Mouse (Mus musculus) erythroblast, adult 5-6 weeks (primary cell): ENCODE measurements around the gene Susd4. TPM values are rescaled to one million over a fixed set of nuclear protein-coding genes. Genes with fewer than 3 reads are reported as not detected.

Experiments used
- ATAC-seq: replicated peaks from 2 replicates; pipeline ENCODE4 v1.8.0; 2016; ENCODE audit warnings: moderate number of reproducible peaks, mild to moderate bottlenecking, moderate TSS enrichment, inconsistent platforms; ENCODE audit not compliant: poor library complexity, low FRiP score, severe bottlenecking
- total RNA-seq, 2 experiments: library from RNA; stranded (forward) in 1 of 2; stranded (reverse) in 1 of 2; fragments of 150-400 nt in 1 of 2; fragments of 200-764, 138-1000 nt in 1 of 2; gene quantifications; 2 replicates each; pipeline versions ENCODE4 v1.2.3 to v1.2.4; 2015 to 2017; ENCODE audit warnings: low replicate concordance in 2 of 2

Gene Susd4
- total RNA-seq, 2 experiments from 2014 or later: not detected

DNA sequence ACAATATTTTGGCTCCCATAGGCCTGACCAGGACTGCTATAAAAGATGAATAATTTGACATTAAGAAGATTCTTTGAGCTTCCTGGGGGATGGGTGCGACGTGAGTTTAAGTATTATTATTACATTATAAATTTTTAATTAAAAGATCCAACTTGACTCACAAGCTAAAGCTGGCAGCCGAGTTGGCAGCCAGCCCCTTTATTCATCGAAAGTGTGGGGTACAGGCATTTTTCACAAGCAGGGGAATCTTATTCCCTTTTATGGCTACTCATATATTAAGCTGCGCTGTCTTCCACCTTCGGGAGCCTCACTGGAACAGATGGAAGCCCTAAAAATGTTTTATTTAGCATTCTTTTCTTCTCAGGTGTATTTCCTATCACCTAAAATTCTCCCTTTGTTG lies 76.9 kb downstream of the Susd4 start:
- ATAC-seq: no peak

DNA sequence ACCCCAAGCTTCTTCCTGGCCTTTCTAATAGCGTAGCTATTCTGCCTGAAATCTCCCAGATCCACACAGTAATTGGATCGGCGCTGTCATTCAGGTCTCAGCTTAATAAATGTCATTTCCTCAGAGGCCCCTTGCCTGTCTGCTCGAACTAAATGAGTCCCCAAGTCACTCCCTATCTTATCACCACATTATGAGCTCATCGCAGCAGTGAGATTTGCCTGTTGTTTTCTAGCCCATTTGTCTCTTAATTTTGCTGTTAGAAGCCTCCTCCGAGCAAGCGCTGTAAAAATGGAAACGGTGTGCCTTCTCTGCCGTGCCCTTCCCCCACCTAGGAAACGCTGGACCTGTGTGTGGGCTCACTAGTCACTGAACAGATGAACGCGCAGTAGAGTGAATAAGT lies 85.9 kb downstream of the Susd4 start:
- no peak for ATAC-seq

DNA sequence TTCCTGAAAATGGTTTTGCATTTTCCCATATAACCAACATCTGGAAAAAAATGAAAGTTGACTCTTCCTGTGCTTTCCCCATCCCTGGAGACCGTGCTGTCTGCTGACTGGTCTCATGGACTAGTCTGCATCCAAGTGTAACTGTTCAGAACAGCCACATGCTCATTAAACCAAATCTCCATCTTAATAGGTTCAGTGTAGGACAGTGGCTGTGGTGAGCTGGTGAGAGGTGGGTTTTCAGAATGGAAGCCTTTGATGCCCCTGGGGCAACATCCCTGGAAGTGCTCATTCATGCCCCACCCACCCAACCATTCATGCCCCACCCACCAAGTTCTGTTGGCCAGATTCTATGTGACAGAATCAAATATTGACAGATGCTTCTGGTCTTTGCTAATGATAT lies 86.4 kb downstream of the Susd4 start:
- ATAC-seq: no peak

DNA sequence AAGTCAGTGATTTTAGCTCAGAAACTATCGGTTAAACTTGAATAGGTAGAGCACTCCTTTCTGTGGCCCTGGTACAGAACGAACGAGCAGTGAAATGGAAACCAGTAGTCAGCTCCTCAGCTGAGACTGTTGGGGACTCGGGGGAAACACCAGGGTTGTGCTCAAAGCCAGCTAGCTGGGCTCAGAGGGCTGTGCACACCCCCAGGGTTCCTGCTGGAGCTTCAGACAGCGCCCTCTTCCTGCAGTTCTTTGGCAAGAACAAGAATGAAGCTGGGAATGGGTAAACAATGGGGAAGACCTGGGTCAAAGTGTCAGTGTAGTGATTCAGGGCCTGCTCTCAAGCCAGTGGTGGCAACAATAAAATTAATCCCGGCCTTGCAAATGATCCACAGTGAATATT lies 88.5 kb downstream of the Susd4 start:
- ATAC-seq: no peak

DNA sequence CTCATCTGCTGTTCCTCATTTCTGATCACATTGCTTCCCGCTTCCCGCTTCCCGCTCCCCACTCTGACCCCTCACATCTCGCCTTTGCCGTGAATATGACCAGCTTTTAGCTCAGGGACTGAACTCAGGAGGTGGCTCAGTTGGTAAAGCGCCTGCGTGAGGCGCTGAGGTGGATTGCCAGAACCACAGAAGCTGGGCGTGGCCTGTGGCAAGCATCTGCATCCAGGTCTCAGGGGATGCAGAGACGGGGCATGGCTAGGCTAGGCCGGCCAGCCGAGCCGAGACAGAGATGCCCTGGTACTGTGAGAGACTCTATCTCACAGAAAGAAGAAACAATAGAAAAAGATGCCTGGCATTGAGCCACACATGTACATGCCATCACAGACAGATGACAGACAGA lies 93.0 kb downstream of the Susd4 start:
- no peak for ATAC-seq

DNA sequence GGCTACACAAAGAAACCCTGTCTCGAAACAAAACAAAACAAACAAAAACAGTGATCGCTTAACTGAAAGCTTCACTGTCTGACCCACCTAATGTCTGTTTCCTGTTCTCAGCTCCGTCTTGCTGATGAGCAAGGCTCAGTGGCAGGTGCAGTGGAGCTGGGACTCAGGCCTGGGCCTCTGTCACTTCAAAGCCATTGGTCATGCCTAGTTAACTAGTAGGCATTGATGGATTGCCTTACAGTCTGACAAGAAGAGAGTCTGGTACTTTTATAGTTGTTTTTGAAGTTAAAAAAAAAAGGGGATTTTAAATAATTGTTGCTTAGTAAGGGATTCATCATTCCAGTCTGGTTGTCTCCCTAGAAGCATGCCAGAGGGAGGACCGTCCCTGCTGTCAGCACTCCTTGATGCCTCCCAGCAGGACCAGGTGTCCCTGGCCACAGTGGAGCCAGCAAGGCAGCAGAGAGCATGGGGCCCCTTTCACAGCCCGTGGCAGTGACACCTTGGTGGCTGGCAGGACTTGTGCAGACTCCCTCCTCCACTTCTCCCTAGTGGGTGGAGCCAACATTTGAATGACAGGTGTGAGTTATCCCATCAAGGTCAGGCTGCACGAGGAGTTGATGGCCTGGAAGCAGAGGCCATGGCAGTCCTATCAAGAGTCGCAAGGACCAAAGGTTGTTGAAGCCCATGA lies 98.2 kb downstream of the Susd4 start:
- no peak for ATAC-seq

DNA sequence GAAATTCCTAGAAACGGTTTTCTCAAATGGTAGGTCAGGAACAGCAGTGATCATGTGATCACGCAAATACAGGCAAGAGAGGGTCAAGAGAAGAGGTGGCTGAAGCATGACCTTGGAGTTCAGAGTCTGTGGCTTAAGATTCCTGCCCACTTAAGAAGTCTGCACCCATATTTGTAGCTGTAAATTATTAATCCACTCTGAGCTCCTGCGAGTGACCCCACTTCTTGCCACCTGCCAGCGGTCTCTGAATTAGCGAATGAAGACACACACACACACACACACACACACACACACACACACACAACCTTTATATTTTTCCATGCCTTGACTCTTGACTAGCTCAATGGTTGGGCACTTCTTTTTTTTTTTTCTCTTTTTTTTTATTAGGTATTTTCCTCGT lies 99.7 kb downstream of the Susd4 start:
- no peak for ATAC-seq

DNA sequence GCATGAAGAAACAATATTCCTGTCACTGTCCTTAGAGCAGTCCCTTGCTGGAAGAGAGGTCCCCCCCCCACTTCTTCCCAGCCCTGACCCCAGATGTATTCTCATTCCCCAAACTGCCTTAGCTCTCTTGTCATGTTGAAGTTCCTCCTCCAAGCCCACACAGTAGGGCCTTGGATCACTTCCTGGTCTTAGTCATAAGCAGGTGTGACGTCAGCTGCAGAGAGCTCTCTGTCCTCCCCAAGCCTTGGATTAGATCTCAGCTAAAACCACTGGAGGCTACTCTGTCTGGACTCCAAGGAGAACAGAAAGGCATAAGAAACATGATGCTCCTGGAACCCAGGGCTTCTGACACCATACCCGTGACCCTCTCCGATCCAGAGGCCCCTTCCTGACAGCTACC lies 104.2 kb downstream of the Susd4 start:
- no peak for ATAC-seq

DNA sequence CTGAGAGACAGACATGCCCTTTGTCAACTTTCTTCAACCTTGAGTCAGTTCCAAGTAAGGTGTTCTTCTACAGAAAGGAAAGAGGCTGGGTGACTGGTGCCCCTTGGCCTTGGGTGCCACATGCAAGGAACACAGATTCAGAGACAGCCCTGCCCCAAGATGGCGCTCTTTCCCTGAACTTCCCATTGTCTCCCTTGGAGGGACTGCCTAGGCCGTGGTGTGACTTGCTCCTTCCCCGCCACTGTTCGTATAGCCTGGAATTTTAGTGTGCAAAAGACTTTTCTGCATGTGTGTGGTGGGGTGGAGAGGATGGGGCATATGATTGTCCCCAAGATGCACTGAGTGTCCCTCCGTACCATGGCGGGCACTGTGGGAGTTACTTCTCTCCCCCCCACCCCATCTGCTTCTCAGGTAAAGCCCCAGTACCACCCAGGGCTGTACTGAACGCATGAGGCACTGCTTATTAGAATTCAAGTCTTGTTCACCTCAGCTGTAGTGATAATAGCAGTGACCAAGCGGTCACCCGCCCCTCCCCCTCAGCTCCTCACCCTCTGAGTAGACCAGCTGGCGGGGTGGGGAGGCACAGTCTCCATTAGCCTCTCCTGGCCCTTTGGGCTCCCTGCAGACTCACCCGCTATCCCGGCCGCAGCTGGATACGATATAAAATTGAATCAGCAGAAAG lies 104.9 kb downstream of the Susd4 start:
- no peak for ATAC-seq

DNA sequence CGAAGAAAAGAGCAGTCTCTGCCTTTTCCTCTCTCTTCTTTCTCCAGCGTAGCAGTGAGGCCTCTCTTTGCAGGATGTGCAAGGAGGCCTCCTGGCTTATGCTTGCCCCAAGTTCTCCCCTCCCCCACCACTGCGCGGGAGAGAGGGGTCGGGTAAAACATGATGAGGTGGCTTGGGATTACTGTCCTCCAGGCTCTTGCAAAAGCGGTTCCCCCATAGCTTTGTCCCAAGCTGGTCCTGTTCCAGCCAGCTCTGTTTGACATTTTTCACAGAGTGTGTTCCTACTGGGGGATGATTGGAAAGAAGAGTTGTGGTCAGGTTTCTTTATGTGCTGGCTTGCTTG lies 105.4 kb downstream of the Susd4 start:
- no peak for ATAC-seq

DNA sequence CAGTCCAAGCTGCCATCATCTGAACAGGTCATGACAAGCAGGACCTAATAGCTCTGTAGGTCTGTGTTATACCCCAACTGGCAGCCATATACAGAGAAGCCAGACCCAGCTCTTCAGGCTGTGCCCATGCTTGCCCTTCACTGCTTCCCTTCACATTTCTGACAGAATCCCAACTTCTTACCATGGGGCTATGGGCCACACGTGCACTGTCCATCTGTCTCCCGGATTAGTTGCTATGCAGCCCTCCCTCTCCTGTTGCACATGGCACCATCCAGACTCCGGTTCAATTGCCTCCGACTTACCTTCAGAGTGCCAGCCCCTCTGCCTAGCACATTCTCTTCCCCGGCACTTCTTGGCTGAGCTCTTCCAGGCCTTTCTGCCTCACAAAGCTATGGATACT lies 114.5 kb downstream of the Susd4 start:
- no peak for ATAC-seq

DNA sequence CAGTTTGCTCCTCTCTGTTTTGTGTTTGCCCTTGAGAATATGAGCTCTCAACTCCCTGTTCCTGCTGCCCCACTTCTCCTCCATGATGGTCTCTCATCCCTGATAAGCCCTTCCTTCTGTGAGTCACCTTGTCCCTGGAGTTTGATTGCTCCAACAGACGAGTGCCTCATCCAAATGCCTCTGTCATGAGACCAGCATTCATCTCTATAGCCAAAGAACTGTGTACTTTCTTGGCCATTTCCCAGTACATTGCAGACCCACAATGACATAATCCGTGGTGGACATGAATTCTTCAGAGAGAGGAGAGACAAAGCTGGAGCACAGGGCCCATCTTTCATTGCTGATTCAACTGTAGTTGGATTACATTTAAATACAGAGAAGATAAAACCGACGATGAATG lies 115.1 kb downstream of the Susd4 start:
- no peak for ATAC-seq

DNA sequence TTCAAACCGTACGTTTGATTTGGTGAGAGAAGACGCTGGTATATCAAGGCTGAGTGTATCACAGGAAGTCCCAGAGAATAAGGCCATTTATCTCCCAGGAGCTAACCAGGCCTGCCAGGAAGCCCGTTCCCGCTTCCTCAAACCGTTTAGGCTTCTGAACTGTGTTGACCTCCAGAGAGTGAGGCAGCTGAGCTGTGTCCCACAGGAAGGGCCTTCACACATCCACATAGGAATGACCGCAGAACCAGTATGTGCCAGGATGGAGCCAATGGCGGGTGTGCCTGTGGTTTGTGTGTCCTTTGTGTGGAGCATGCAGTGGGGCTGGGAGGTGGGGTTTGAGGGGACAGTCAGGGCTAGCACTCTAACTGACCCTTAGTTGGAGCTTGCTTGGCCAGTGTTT lies 117.6 kb downstream of the Susd4 start:
- no peak for ATAC-seq

DNA sequence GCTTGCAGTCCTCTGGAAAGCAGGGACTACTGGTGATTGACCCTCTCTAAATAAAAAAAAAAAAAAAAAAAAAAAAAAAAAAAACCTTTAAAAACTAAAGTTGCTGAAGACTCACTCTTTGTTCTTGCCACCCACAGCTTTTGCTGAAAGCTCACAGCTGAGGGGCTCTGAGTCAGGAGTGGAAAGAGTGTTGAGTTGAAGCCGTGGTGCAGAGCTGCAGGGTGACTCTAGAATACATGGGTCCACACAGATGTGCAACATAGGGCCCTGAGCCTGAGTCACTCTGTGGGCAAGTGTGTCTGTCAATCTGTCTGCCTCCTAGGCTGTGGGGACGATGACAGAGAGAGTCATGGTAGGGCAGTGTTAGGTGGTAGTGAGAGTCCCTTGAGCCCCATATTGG lies 119.0 kb downstream of the Susd4 start:
- no peak for ATAC-seq

DNA sequence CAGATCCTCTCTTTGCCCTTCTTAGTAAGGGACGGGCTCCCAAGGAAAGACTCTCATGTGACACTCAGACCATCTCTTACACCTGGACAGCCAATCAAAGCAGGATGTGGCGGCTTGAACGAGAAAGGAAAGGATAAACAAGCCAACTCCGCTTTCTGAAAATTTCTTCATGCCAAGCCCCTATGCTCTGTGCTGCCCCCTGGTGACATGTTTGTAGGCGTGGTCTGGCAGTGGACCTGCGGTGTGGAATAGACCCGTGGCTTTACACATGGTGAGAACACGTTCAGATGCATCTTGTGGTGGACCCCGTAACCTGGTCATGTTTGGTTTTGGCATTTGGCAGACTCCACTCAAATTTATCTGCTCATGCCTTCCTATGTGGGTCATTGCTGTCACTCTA lies 132.0 kb downstream of the Susd4 start:
- ATAC-seq: no peak

DNA sequence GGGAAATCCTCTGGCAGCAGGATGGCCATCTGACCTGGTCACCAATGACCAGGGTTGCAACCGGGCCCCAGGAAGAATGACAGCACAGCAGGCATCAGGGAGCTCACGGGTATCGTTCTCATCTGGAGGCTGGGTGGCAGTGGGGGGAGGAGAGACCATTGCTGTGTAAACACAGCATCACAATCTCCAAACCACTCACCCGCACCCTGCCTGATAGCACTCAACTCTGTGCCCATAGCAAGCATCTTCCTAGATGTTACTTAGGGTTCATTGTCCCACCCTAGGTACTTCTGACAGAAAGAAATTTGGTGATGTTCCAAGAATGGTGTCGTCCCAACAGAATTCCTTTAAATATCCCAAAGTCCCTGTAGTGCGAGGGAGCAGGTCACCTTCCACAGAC lies 133.4 kb downstream of the Susd4 start:
- ATAC-seq: no peak

DNA sequence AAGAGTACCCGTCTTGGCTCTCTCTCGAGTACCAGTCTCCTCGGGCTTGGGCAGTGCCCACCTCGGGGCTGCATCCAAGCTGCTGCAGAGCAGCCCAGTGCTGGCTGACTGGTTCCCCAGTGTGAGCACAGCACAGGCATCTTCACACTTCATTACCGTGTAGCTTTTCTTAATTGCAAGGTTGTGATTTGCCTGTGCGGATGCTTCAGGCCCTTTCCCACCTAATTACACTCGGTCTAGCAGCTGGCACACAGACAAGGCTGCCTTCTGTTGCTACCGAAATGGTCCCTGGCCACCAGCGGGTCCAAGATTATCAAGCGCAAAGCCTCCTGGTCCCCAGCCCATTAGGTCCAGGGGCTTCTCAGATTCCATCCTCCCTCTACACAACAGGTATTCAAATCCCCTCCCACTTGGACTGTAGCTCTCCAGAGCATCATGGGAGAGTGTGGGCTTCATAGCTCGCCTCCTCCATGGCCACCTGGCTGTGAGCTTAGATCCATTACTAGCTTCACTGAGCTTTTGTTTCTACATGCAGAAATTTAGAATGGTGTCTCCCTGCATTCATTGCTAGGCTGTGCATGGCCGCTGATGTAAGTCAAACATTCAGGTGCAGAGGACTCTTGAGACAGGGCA lies 134.0 kb downstream of the Susd4 start:
- no peak for ATAC-seq

DNA sequence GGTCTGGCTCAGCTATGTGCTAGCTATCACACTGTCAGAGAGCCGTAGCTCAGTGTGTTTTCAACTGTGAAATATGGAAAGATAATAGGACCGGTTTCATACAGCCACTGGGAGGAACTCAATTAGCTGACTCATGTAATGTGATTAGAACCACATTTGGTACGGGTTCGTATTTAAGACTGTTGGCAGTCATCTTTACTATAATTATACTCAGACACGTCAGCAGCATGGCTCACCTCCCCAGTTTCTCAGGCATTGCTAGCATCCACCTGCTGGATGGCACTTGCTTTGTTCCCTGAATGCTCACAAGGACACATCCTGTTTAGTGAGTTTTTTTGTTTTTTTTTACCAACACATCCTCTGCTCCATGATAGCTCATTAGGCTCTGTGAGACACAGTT lies 138.4 kb downstream of the Susd4 start:
- no peak for ATAC-seq

DNA sequence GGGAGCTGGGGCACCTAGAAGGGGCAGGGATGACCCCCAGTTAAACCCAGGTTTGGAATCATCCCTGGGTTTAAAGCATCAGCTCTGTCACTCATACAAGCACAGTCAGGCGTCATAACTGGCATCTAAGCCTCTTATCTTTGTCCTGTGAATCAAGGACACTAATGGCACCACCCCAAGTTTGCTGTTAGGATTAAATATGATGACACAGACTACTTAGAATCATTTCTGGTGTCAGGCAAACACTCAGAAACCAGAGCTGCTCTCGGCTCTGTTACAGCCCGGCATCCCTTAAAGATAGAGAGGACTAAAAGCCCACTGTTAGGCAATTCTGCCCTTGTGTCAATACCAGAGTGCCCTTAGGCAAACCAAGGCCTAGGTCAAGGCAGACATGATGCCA lies 139.2 kb downstream of the Susd4 start:
- no peak for ATAC-seq

DNA sequence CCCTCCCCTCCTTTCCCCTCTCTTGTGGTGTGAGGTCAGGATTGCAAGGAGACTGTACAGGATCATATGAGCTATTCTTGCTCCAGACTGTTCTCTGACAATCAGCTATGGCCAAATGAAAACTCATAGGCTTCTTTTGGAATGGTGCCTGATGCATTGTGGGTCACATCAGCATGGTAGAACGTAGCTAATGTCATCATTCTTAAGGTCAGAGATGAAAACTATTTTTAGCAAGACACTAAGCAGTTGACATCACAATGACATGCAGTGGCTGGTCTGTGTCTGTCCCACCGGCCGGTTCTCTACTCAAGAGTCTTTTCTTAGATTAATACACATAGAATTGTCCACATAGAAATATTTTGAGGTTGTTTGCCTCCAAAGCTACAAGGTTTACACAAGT lies 142.0 kb downstream of the Susd4 start:
- ATAC-seq: no peak
